Mouse (Mus musculus) liver, embryonic 14.5 days (tissue): ENCODE measurements around the gene Stxbp4. TPM values are rescaled to one million over a fixed set of nuclear protein-coding genes. Genes with fewer than 3 reads are reported as not detected.

Experiments used
- ATAC-seq: fragments of 200-750 bp; cut with Nextera tagmentation; 2 replicates; pipeline ENCODE4 v1.8.0; 2017; ENCODE audit warnings: moderate number of reproducible peaks, mild to moderate bottlenecking, moderate library complexity; ENCODE audit not compliant: insufficient read depth
- DNase-seq, 3 experiments: peaks; one replicate each; pipeline ENCODE4 v3.0.0-alpha.2; 2012 to 2013; ENCODE audit warnings: low read depth in 3 of 3, low spot score in 3 of 3
- H3K27ac ChIP-seq: fragments of 300-500 bp; sonication (generic); 2 replicates; pipeline ENCODE4 v1.5.1; 2014; ENCODE audit warnings: moderate library complexity, mild to moderate bottlenecking, control low read depth, inconsistent platforms
- H3K27me3 ChIP-seq: fragments of 300-500 bp; sonication (generic); 2 replicates; pipeline ENCODE4 v1.6.1; 2014; ENCODE audit warnings: mild to moderate bottlenecking, low read length, moderate library complexity; ENCODE audit not compliant: control insufficient read depth, insufficient read depth
- H3K36me3 ChIP-seq: fragments of 300-500 bp; sonication (generic); replicated peaks from 2 replicates; pipeline ENCODE4 v1.6.1; 2014; ENCODE audit warnings: low read depth; ENCODE audit not compliant: control insufficient read depth, insufficient read depth
- H3K4me1 ChIP-seq, 2 experiments: fragments of 200-500 bp in 1 of 2; fragments of 300-500 bp in 1 of 2; sonication (generic) in 1 of 2; replicated peaks; 2 replicates each; pipeline ENCODE4 v1.6.1; 2012 to 2014; ENCODE audit warnings: antibody characterized with exemption in 1 of 2, inconsistent platforms in 1 of 2, low read length in 1 of 2; ENCODE audit not compliant: control insufficient read depth in 2 of 2, insufficient read depth in 2 of 2
- H3K4me2 ChIP-seq: fragments of 300-500 bp; sonication (generic); 2 replicates; pipeline ENCODE4 v1.6.1; 2014; ENCODE audit warnings: low read depth, mild to moderate bottlenecking, control low read depth, moderate library complexity
- H3K4me3 ChIP-seq, 2 experiments: fragments of 200-500 bp in 1 of 2; fragments of 300-500 bp in 1 of 2; sonication (generic) in 1 of 2; 2 replicates each; pipeline ENCODE4 v1.5.1; 2012 to 2014; ENCODE audit warnings: low read depth in 2 of 2, low read length in 2 of 2, mild to moderate bottlenecking in 2 of 2, control low read depth in 1 of 2, inconsistent platforms in 1 of 2, moderate library complexity in 1 of 2; ENCODE audit not compliant: insufficient read depth in 1 of 2
- H3K9ac ChIP-seq: fragments of 300-500 bp; sonication (generic); replicated peaks from 2 replicates; pipeline ENCODE4 v1.6.1; 2014; ENCODE audit warnings: mild to moderate bottlenecking, control low read depth, moderate library complexity
- H3K9me3 ChIP-seq: fragments of 300-500 bp; sonication (generic); 2 replicates; pipeline ENCODE4 v1.6.1; 2016; ENCODE audit warnings: low read length, mixed read lengths; ENCODE audit not compliant: control insufficient read depth
- CTCF ChIP-seq: IDR thresholded peaks from 2 replicates; pipeline ENCODE4 v1.5.1; 2016; ENCODE audit warnings: antibody characterized with exemption, low read depth, control low read depth
- EP300 ChIP-seq: IDR thresholded peaks from 2 replicates; pipeline ENCODE4 v1.6.1; 2016; ENCODE audit warnings: antibody characterized with exemption, low read depth
- WGBS: fragments of 180-500 bp; shearing (Covaris S2); extraction: QIAGEN DNeasy Blood & Tissue Kit; methylation state at CpG from one replicate; pipeline ENCODE4 v1.1.7; 2014; ENCODE audit not compliant: insufficient replicate concordance; 5-methylcytosine and 5-hydroxymethylcytosine counted together
- polyA plus RNA-seq, 2 experiments: library from polyadenylated mRNA; depleted of rRNA in 1 of 2; stranded (reverse) in 1 of 2; unstranded in 1 of 2; fragments of >200 nt; fragmentation: Nextera tagmentation in 1 of 2; extraction: Ambion mirVana in 1 of 2; gene quantifications; 2 replicates each; pipeline versions ENCODE4 v1.2.1 to v1.2.3; 2012 to 2014

Stxbp4 gene
- polyA plus RNA-seq, 2 experiments: 2.6 to 6.2 TPM

GRCm38 (mm10) chr11:90552303-90553201 lies 85.3 kb downstream of the Stxbp4 start:
- Histone ChIP-seq H3K36me3 (no peaks in the 10 kb centered on the region), H3K27ac (no peak overlapping the region), H3K4me2 (no peak overlapping the region), H3K27me3 (no peaks in the 10 kb centered on the region), H3K4me1 (peaks cover 0 to 7% of the 10 kb centered on the region in 2 experiments; a peak in 1 of 4 replicates), H3K9me3 (no peaks in the 10 kb centered on the region), H3K4me3 (no peak overlapping the region), H3K9ac (no peak overlapping the region)
- WGBS: 61% methylated on average over 18 of the region's 18 CpGs
- ATAC-seq (no peak), DNase-seq (no peak)
- TF ChIP-seq EP300: no peak
- TF ChIP-seq CTCF: no peak

GRCm38 (mm10) chr11:90548560-90548959 lies 89.3 kb downstream of the Stxbp4 start:
- Histone ChIP-seq H3K4me1 (no peaks in the 10 kb centered on the region), H3K9ac (no peak overlapping the region), H3K27me3 (no peaks in the 10 kb centered on the region), H3K27ac (no peak overlapping the region), H3K4me3 (no peak overlapping the region), H3K36me3 (no peaks in the 10 kb centered on the region), H3K9me3 (no peaks in the 10 kb centered on the region), H3K4me2 (no peak overlapping the region)
- TF ChIP-seq EP300: no peak
- no peak for TF ChIP-seq CTCF
- DNase-seq (no peak), ATAC-seq (no peak)
- WGBS: 79% methylated on average over 13 of the region's 13 CpGs

GRCm38 (mm10) chr11:90538636-90539263 lies 99.1 kb downstream of the Stxbp4 start:
- Histone ChIP-seq H3K9ac (no peak overlapping the region), H3K36me3 (no peaks in the 10 kb centered on the region; the same call in 1 of the 2 replicates), H3K9me3 (no peaks in the 10 kb centered on the region), H3K4me3 (no peak overlapping the region), H3K4me2 (no peak overlapping the region), H3K27me3 (no peaks in the 10 kb centered on the region), H3K4me1 (no peaks in the 10 kb centered on the region), H3K27ac (no peak overlapping the region)
- WGBS: 78% methylated on average over 7 of the region's 7 CpGs
- TF ChIP-seq CTCF: no peak
- no peak for TF ChIP-seq EP300
- DNase-seq (no peak), ATAC-seq (no peak)

- no peak overlapping the region for H3K4me3 ChIP-seq
- no peaks in the 10 kb centered on the region for H3K9me3 ChIP-seq
- 27% methylated on average over 2 of the region's 2 CpGs for WGBS
- H3K9ac ChIP-seq: no peak overlapping the region
- no peaks in the 10 kb centered on the region for H3K27me3 ChIP-seq
- H3K27ac ChIP-seq: no peak overlapping the region
- peaks cover 0 to 2% of the 10 kb centered on the region in 2 experiments; a peak in 1 of 4 replicates for H3K4me1 ChIP-seq
- TF ChIP-seq EP300 (no peak), CTCF (no peak)
- no peaks in the 10 kb centered on the region for H3K36me3 ChIP-seq
- ATAC-seq: no peak
- no peak for DNase-seq
- H3K4me2 ChIP-seq: no peak overlapping the region
These were observed 112.6 kb downstream of the Stxbp4 start for GRCm38 (mm10) chr11:90525311-90525710.

GRCm38 (mm10) chr11:90521040-90521439 lies 116.8 kb downstream of the Stxbp4 start:
- Histone ChIP-seq H3K4me3 (no peak overlapping the region), H3K9ac (no peak overlapping the region), H3K36me3 (no peaks in the 10 kb centered on the region), H3K27me3 (no peaks in the 10 kb centered on the region), H3K27ac (no peak overlapping the region), H3K9me3 (no peaks in the 10 kb centered on the region), H3K4me1 (peaks cover 0 to 2% of the 10 kb centered on the region in 2 experiments; a peak in 1 of 4 replicates), H3K4me2 (no peak overlapping the region)
- ATAC-seq: no peak
- DNase-seq: no peak
- no peak for TF ChIP-seq CTCF
- no peak for TF ChIP-seq EP300
- 70% methylated on average over 8 of the region's 8 CpGs for WGBS
